Mouse (Mus musculus) kidney, embryonic 14.5 days (tissue): ENCODE results near the gene Klrc3. TPM values are rescaled to one million over a fixed set of nuclear protein-coding genes. Genes with fewer than 3 reads are reported as not detected.

ENCODE experiments used
- ATAC-seq: fragments of 200-750 bp; cut with Nextera tagmentation; 2 replicates; pipeline ENCODE4 v1.8.0; 2017; ENCODE audit warnings: moderate number of reproducible peaks, mild to moderate bottlenecking, moderate TSS enrichment, moderate library complexity; ENCODE audit not compliant: low FRiP score, low TSS enrichment
- H3K27ac ChIP-seq: fragments of 300-500 bp; sonication (generic); 2 replicates; pipeline ENCODE4 v1.5.1; 2014; ENCODE audit warnings: low read depth, mild to moderate bottlenecking, low read length, moderate library complexity, mixed read lengths
- H3K27me3 ChIP-seq: fragments of 300-500 bp; sonication (generic); 2 replicates; pipeline ENCODE4 v1.6.1; 2014; ENCODE audit warnings: mild to moderate bottlenecking, low read length; ENCODE audit not compliant: control insufficient read depth, insufficient read depth
- H3K36me3 ChIP-seq: fragments of 300-500 bp; sonication (generic); 2 replicates; pipeline ENCODE4 v1.6.1; 2014; ENCODE audit warnings: low read length, mixed read lengths; ENCODE audit not compliant: control insufficient read depth, insufficient read depth
- H3K4me1 ChIP-seq: fragments of 300-500 bp; sonication (generic); 2 replicates; pipeline ENCODE4 v1.6.1; 2014; ENCODE audit warnings: low read length, mixed read lengths; ENCODE audit not compliant: control insufficient read depth, insufficient read depth
- H3K4me2 ChIP-seq: fragments of 300-500 bp; sonication (generic); replicated peaks from 2 replicates; pipeline ENCODE4 v1.6.1; 2014; ENCODE audit warnings: low read depth, mild to moderate bottlenecking, low read length
- H3K4me3 ChIP-seq: fragments of 300-500 bp; sonication (generic); 2 replicates; pipeline ENCODE4 v1.5.1; 2014; ENCODE audit warnings: mild to moderate bottlenecking, low read length
- H3K9ac ChIP-seq: fragments of 300-500 bp; sonication (generic); 2 replicates; pipeline ENCODE4 v1.6.1; 2014; ENCODE audit warnings: low read depth, mild to moderate bottlenecking, low read length, moderate library complexity
- H3K9me3 ChIP-seq: fragments of 300-500 bp; sonication (generic); 2 replicates; pipeline ENCODE4 v1.6.1; 2016; ENCODE audit warnings: low read length; ENCODE audit not compliant: control insufficient read depth
- WGBS: fragments of 180-500 bp; shearing (Covaris S2); extraction: QIAGEN DNeasy Blood & Tissue Kit; methylation state at CpG from one replicate; pipeline ENCODE4 v1.1.7; 2014; 5-methylcytosine and 5-hydroxymethylcytosine counted together
- microRNA-seq: library from miRNA; unstranded; fragments of <30 nt; microRNA quantifications from one replicate; pipeline ENCODE4, GENCODE M21; 2016
- polyA plus RNA-seq: library from polyadenylated mRNA; unstranded; fragments of >200 nt; fragmentation: Nextera tagmentation; extraction: Ambion mirVana; gene quantifications from 2 replicates; pipeline ENCODE4 v1.2.1, GENCODE M21; 2014

Gene Klrc3
- polyA plus RNA-seq, 1 experiment from 2014 or later = not detected

GRCm38 (mm10) chr6:129608372-129608771 lies 34.8 kb downstream of the Klrc3 start:
- H3K4me1 ChIP-seq = no peaks in the 10 kb centered on the region
- H3K9me3 ChIP-seq = no peaks in the 10 kb centered on the region
- no peak for ATAC-seq
- H3K4me2 ChIP-seq = no peak overlapping the region
- H3K9ac ChIP-seq = no peak overlapping the region
- no peaks in the 10 kb centered on the region for H3K36me3 ChIP-seq
- H3K4me3 ChIP-seq = no peak overlapping the region
- H3K27me3 ChIP-seq = no peaks in the 10 kb centered on the region
- no peak overlapping the region for H3K27ac ChIP-seq

- no peaks in the 10 kb centered on the region for H3K4me1 ChIP-seq
- no peaks in the 10 kb centered on the region for H3K27me3 ChIP-seq
- WGBS = 80% methylated on average over 3 of the region's 3 CpGs
- no peak within 1 kb of the TSS for H3K4me3 ChIP-seq
- no peak within 1 kb of the TSS for H3K9ac ChIP-seq
- H3K36me3 ChIP-seq = no peaks in the 10 kb centered on the region
- H3K27ac ChIP-seq = no peak within 1 kb of the TSS
- H3K4me2 ChIP-seq = no peak within 1 kb of the TSS
- no peaks in the 10 kb centered on the region for H3K9me3 ChIP-seq
- ATAC-seq = no peak
Observed at GRCm38 (mm10) chr6:129591508-129591907, 51.6 kb downstream of the Klrc3 start, which contains the start of gene Klrd1. Gene Klrd1 (plus strand): TSS chr6:129591782.

Small RNA genes lying within 50 kb of the gene (microRNA-seq; reads per million reads assigned to microRNA genes)
- gene Mir680-1 = not detected

Other genes starting within 250 kb of the Klrc3 start
- 2.5 and 4.7 TPM in 2 replicates for gene Clec1b, start 246.0 kb downstream of the Klrc3 start, polyA plus RNA-seq
- 0.41 and 0.45 TPM in 2 replicates for gene Clec9a, start 234.5 kb downstream of the Klrc3 start, polyA plus RNA-seq
- gene Clec1a, start 191.3 kb downstream of the Klrc3 start, polyA plus RNA-seq = 5.8 and 6.2 TPM in 2 replicates
- not detected in 2 replicates for gene Olr1, start 136.2 kb downstream of the Klrc3 start, polyA plus RNA-seq
- gene Tmem52b, start 130.8 kb downstream of the Klrc3 start, polyA plus RNA-seq = 24.0 and 38.3 TPM in 2 replicates
- gene Gabarapl1, start 110.2 kb downstream of the Klrc3 start, polyA plus RNA-seq = 16.7 and 22.4 TPM in 2 replicates
- not detected in 2 replicates for gene Klre1, start 65.4 kb downstream of the Klrc3 start, polyA plus RNA-seq
- gene Klrd1, start 51.6 kb downstream of the Klrc3 start, polyA plus RNA-seq = not detected in 2 replicates
- not detected in 2 replicates for gene Klrk1, start 19.5 kb downstream of the Klrc3 start, polyA plus RNA-seq
- gene Klrc2, start 17.4 kb upstream of the Klrc3 start, polyA plus RNA-seq = not detected in 2 replicates
- gene Klrc1, start 35.6 kb upstream of the Klrc3 start, polyA plus RNA-seq = not detected in 2 replicates
- 0.71 TPM in 1 of 2 replicates, not detected in the other for gene Klri1, start 73.8 kb upstream of the Klrc3 start, polyA plus RNA-seq
- gene Klri2, start 97.1 kb upstream of the Klrc3 start, polyA plus RNA-seq = not detected in 2 replicates
- gene Gm156, start 140.9 kb upstream of the Klrc3 start, polyA plus RNA-seq = not detected in 2 replicates
- not detected in 2 replicates for gene Gm17631, start 219.3 kb upstream of the Klrc3 start, polyA plus RNA-seq
- not detected in 2 replicates for gene Klra17, start 233.3 kb upstream of the Klrc3 start, polyA plus RNA-seq